Mouse (Mus musculus): ENCODE measurements around the gene Btnl2. TPM values are rescaled to one million over a fixed set of nuclear protein-coding genes. Genes with fewer than 3 reads are reported as not detected.
"Not testable (repeated sequence)": the region's sequence is repeated elsewhere in the genome, so short reads cannot be mapped to it uniquely, and the experiment has no call there.

Gene Btnl2
- polyA plus RNA-seq (2016; fragmentation: Nextera tagmentation; extraction: Ambion mirVana), result 0.06 TPM in 1 of 2 replicates, not detected in the other

GRCm38 (mm10) chr17:34354539-34354938 is at the start of gene Btnl2:
TSS of gene Btnl2 (plus strand) at chr17:34354822.
- H3K9ac ChIP-seq (replicated peaks), result no peak within 1 kb of the TSS
- 86% methylated on average over 5 of the region's 5 CpGs for WGBS
- H3K4me3 ChIP-seq, result no peak within 1 kb of the TSS
- H3K4me1 ChIP-seq, result no peaks in the 10 kb centered on the region
- no peaks in the 10 kb centered on the region for H3K9me3 ChIP-seq
- no peak within 1 kb of the TSS for H3K27ac ChIP-seq (replicated peaks)
- H3K36me3 ChIP-seq, result no peaks in the 10 kb centered on the region
- H3K27me3 ChIP-seq, result 0 out of 2 replicates have a peak, but pooled peaks cover 3% of the 10 kb centered on the region
- H3K4me2 ChIP-seq (replicated peaks), result no peak within 1 kb of the TSS
- no peak for ATAC-seq (ENCODE audit: low FRiP score, low read depth)

- Histone ChIP-seq H3K27me3 (peaks cover 10% of the 10 kb centered on the region), H3K4me2 (replicated peaks) (no peak within 1 kb of the TSS), H3K4me3 (no peak within 1 kb of the TSS), H3K9ac (replicated peaks) (no peak within 1 kb of the TSS), H3K9me3 (no peaks in the 10 kb centered on the region), H3K4me1 (peaks cover 6% of the 10 kb centered on the region; the same call in 1 of the 2 replicates), H3K27ac (replicated peaks) (no peak within 1 kb of the TSS), H3K36me3 (no peaks in the 10 kb centered on the region)
- ATAC-seq (ENCODE audit: low FRiP score, low read depth), result peak; percentile 38; the same call in 1 of the 2 replicates
Measured at GRCm38 (mm10) chr17:34305380-34306030, 49.1 kb upstream of the Btnl2 start, which contains the start of gene H2-Eb1. TSS of gene H2-Eb1 (plus strand) at chr17:34305867.

GRCm38 (mm10) chr17:34306407-34306806 is 48.2 kb upstream of the Btnl2 start:
- WGBS, result 77% methylated on average over 2 of the region's 2 CpGs
- no peak overlapping the region for H3K9ac ChIP-seq (replicated peaks)
- no peaks in the 10 kb centered on the region for H3K36me3 ChIP-seq
- H3K27me3 ChIP-seq, result peaks cover 10% of the 10 kb centered on the region
- H3K4me1 ChIP-seq, result peaks cover 6% of the 10 kb centered on the region; the same call in 1 of the 2 replicates
- no peak for ATAC-seq (ENCODE audit: low FRiP score, low read depth)
- H3K27ac ChIP-seq (replicated peaks), result no peak overlapping the region
- no peaks in the 10 kb centered on the region for H3K9me3 ChIP-seq
- no peak overlapping the region for H3K4me3 ChIP-seq
- no peak overlapping the region for H3K4me2 ChIP-seq (replicated peaks)

DNA sequence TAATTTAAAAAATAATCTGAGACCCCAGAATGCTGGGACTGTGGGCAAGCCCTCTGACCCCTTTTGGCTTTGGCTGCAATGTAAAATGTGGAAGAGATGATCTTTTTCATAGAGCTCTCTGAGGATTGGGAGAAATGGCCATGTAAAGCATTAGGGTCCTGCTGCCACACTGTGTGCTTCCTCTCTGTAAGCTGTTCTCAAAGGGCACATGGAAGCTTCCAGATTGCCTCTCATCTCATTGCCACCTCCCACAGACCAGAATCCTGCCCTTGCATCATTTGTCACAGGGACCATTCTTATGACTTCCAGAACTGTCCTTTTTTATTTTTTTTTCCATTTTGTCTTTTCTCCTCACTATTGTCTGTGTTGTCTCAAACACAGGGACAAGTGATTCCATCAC is 47.4 kb upstream of the Btnl2 start:
- H3K36me3 ChIP-seq, result no peaks in the 10 kb centered on the region
- H3K4me1 ChIP-seq, result peaks cover 6% of the 10 kb centered on the region; the same call in 1 of the 2 replicates
- no peak overlapping the region for H3K27ac ChIP-seq (replicated peaks)
- H3K27me3 ChIP-seq, result peaks cover 12% of the 10 kb centered on the region
- no peak overlapping the region for H3K4me3 ChIP-seq
- H3K9ac ChIP-seq (replicated peaks), result no peak overlapping the region
- no peaks in the 10 kb centered on the region for H3K9me3 ChIP-seq
- no peak for ATAC-seq (ENCODE audit: low FRiP score, low read depth)
- no peak overlapping the region for H3K4me2 ChIP-seq (replicated peaks)

DNA sequence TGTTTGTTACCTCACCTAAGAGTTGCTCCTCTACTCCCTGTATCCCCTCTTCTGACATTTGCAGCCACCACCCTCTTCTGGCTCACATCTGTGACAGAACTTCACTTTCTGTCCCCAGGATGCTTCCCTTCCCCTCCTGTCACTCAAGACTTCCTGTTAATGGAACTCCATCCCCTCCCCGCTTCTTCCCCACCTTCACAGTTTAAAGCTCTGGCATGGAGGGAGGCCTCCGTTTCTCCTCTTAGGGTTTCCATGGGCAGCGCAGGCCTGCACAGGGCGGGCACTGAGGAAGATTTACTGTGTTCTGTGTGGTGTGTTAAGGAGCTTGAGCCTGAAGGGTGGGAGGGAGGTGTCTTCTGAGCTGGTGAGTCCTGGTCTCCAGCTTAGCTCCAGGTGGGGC is 46.5 kb upstream of the Btnl2 start:
- Histone ChIP-seq H3K4me2 (replicated peaks) (no peak overlapping the region), H3K27me3 (peaks cover 13% of the 10 kb centered on the region), H3K9me3 (no peaks in the 10 kb centered on the region), H3K9ac (replicated peaks) (no peak overlapping the region), H3K4me1 (peaks cover 6% of the 10 kb centered on the region; the same call in 1 of the 2 replicates), H3K27ac (replicated peaks) (no peak overlapping the region), H3K4me3 (no peak overlapping the region), H3K36me3 (no peaks in the 10 kb centered on the region)
- no peak for ATAC-seq (ENCODE audit: low FRiP score, low read depth)
- WGBS, result 96% methylated on average over 4 of the region's 4 CpGs

GRCm38 (mm10) chr17:34309225-34309624 is 45.4 kb upstream of the Btnl2 start:
- Histone ChIP-seq H3K4me2 (replicated peaks) (peak overlapping the region; percentile 66), H3K9me3 (no peaks in the 10 kb centered on the region), H3K4me3 (peak overlapping the region; percentile 61), H3K36me3 (no peaks in the 10 kb centered on the region), H3K27me3 (peaks cover 13% of the 10 kb centered on the region), H3K9ac (replicated peaks) (peak overlapping the region; percentile 63), H3K27ac (replicated peaks) (no peak overlapping the region), H3K4me1 (peaks cover 6% of the 10 kb centered on the region; the same call in 1 of the 2 replicates)
- 0 out of 2 replicates have a peak, but pooled peaks have one; percentile 23 for ATAC-seq (ENCODE audit: low FRiP score, low read depth)
- 27% methylated on average over 10 of the region's 10 CpGs for whole genome bisulfite sequencing

GRCm38 (mm10) chr17:34309683-34310385 is 44.8 kb upstream of the Btnl2 start:
- H3K4me3 ChIP-seq, result peak overlapping the region; percentile 61
- no peaks in the 10 kb centered on the region for H3K36me3 ChIP-seq
- peak overlapping the region; percentile 35; the same call in 1 of the 2 replicates for H3K27ac ChIP-seq (replicated peaks)
- no peaks in the 10 kb centered on the region for H3K9me3 ChIP-seq
- peak overlapping the region; percentile 66 for H3K4me2 ChIP-seq (replicated peaks)
- peak; percentile 86 for ATAC-seq (ENCODE audit: low FRiP score, low read depth)
- WGBS, result 22% methylated on average over 38 of the region's 38 CpGs
- peak overlapping the region; percentile 63 for H3K9ac ChIP-seq (replicated peaks)
- peaks cover 13% of the 10 kb centered on the region for H3K27me3 ChIP-seq
- peaks cover 6% of the 10 kb centered on the region; the same call in 1 of the 2 replicates for H3K4me1 ChIP-seq

DNA sequence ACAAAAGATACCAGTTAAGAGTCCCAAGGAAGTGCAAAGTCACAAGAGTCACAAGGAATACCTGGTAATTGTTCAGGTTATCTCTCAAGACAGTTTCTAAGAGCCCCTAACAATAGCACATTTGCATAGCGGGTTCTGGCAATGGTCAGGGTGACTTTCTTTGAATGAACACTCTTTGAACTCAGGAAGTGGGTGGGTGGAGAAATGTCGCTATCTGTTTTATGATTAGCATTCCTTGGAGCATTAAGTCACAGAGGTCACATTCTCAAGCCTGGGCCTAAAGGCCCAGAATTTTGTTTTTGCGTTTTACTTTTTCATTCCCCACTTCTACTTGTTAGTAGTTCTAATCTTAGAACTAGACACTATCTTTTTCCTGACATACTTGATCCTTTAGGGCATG is 44.1 kb upstream of the Btnl2 start:
- H3K4me3 ChIP-seq; H3K27ac ChIP-seq (replicated peaks); H3K9me3 ChIP-seq; H3K4me1 ChIP-seq; ATAC-seq (ENCODE audit: low FRiP score, low read depth); H3K36me3 ChIP-seq; H3K4me2 ChIP-seq (replicated peaks); H3K9ac ChIP-seq (replicated peaks): not testable (repeated sequence)
- H3K27me3 ChIP-seq, result peaks cover 13% of the 10 kb centered on the region
- 94% methylated on average over 3 of the region's 3 CpGs for WGBS

DNA sequence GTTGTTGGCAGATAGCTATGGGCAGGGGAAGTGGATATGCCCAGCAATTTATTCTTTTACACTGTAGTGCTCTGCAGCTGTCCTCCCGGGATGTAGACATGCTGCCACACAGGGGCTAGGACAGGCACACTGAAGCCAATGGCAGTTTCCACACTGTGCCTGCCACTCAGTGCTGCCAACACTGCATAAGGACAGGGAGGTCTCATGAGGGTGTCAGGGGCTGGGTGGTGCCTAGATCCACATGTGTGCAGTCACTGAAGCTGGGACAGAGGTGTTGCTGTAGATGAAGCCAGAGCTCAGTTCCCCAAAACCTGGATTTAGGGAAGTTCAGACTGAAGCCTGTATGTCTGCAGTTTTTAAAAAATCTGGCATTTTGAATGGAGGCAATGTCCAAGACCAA is 42.4 kb upstream of the Btnl2 start:
- WGBS, result 78% methylated on average over 1 of the region's 1 CpGs
- no peak overlapping the region for H3K4me3 ChIP-seq
- ATAC-seq (ENCODE audit: low FRiP score, low read depth), result no peak
- H3K9me3 ChIP-seq, result no peaks in the 10 kb centered on the region
- no peak overlapping the region for H3K4me2 ChIP-seq (replicated peaks)
- H3K4me1 ChIP-seq, result peaks cover 6% of the 10 kb centered on the region; the same call in 1 of the 2 replicates
- no peak overlapping the region for H3K27ac ChIP-seq (replicated peaks)
- H3K36me3 ChIP-seq, result no peaks in the 10 kb centered on the region
- no peak overlapping the region for H3K9ac ChIP-seq (replicated peaks)
- peaks cover 13% of the 10 kb centered on the region for H3K27me3 ChIP-seq

DNA sequence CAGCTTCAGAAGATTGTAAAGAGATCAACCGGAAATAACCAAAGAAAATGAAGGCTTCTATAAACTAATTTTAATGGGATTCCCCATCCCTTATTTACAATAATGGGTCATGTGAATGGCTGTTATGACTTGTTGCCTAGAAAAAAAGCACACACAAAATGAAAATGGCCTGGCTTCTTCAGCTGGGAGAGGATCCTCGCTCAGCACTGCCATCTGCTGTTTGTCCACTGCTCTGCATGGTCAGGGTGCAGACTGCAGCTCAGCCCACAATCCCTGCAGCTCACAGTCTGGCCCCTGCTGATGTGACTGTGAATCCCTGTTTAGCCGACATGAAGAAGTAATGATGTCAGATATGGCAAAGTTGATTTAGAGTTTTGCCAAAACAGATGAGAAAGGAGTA is 41.2 kb upstream of the Btnl2 start:
- H3K4me3 ChIP-seq, result no peak overlapping the region
- H3K9me3 ChIP-seq, result no peaks in the 10 kb centered on the region
- no peak for ATAC-seq (ENCODE audit: low FRiP score, low read depth)
- no peaks in the 10 kb centered on the region for H3K36me3 ChIP-seq
- peaks cover 3% of the 10 kb centered on the region; the same call in 1 of the 2 replicates for H3K27me3 ChIP-seq
- WGBS, result 34% methylated on average over 3 of the region's 3 CpGs
- peaks cover 6% of the 10 kb centered on the region; the same call in 1 of the 2 replicates for H3K4me1 ChIP-seq
- H3K27ac ChIP-seq (replicated peaks), result no peak overlapping the region
- H3K4me2 ChIP-seq (replicated peaks), result no peak overlapping the region
- no peak overlapping the region for H3K9ac ChIP-seq (replicated peaks)

- no peak for ATAC-seq (ENCODE audit: low FRiP score, low read depth)
- Histone ChIP-seq H3K4me1 (peaks cover 3% of the 10 kb centered on the region; the same call in 1 of the 2 replicates), H3K9me3 (no peaks in the 10 kb centered on the region), H3K9ac (replicated peaks) (no peak overlapping the region), H3K4me2 (replicated peaks) (no peak overlapping the region), H3K27me3 (peaks cover 3% of the 10 kb centered on the region; the same call in 1 of the 2 replicates), H3K36me3 (no peaks in the 10 kb centered on the region), H3K4me3 (no peak overlapping the region), H3K27ac (replicated peaks) (no peak overlapping the region)
- WGBS, result 67% methylated on average over 9 of the region's 9 CpGs
Measured at GRCm38 (mm10) chr17:34314286-34314685, 40.3 kb upstream of the Btnl2 start.

- Histone ChIP-seq H3K36me3 (no peaks in the 10 kb centered on the region), H3K4me3 (no peak overlapping the region), H3K27ac (replicated peaks) (no peak overlapping the region), H3K4me1 (no peaks in the 10 kb centered on the region), H3K9me3 (no peaks in the 10 kb centered on the region), H3K4me2 (replicated peaks) (no peak overlapping the region), H3K27me3 (peaks cover 3% of the 10 kb centered on the region; the same call in 1 of the 2 replicates), H3K9ac (replicated peaks) (no peak overlapping the region)
- 89% methylated on average over 1 of the region's 1 CpGs for WGBS
- ATAC-seq (ENCODE audit: low FRiP score, low read depth), result no peak
Measured at GRCm38 (mm10) chr17:34315512-34315911, 39.1 kb upstream of the Btnl2 start.

Data from midbrain, embryonic 12.5 days (tissue).